Mouse (Mus musculus) testis, adult 2 months (tissue): ENCODE results near the gene Tmem108. TPM values are rescaled to one million over a fixed set of nuclear protein-coding genes. Genes with fewer than 3 reads are reported as not detected.

ENCODE experiments used
- H3K27ac ChIP-seq: fragments of 200-500 bp; 2 replicates; pipeline ENCODE4 v1.5.1; 2012; ENCODE audit warnings: low read depth, low read length; ENCODE audit not compliant: control insufficient read depth, insufficient read depth
- H3K27me3 ChIP-seq: fragments of 200-500 bp; 2 replicates; pipeline ENCODE4 v1.6.1; 2012; ENCODE audit warnings: mild to moderate bottlenecking, low read length, moderate library complexity; ENCODE audit not compliant: control insufficient read depth, insufficient read depth
- H3K36me3 ChIP-seq: fragments of 200-500 bp; 2 replicates; pipeline ENCODE4 v1.6.1; 2012; ENCODE audit warnings: mild to moderate bottlenecking, low read length; ENCODE audit not compliant: control insufficient read depth, insufficient read depth
- H3K4me1 ChIP-seq: fragments of 200-500 bp; 2 replicates; pipeline ENCODE4 v1.6.1; 2012; ENCODE audit warnings: low read length; ENCODE audit not compliant: control insufficient read depth, insufficient read depth
- H3K4me3 ChIP-seq: fragments of 200-500 bp; 2 replicates; pipeline ENCODE4 v1.5.1; 2012; ENCODE audit warnings: low read depth, mild to moderate bottlenecking, low read length, moderate library complexity, mixed read lengths; ENCODE audit not compliant: control insufficient read depth
- CTCF ChIP-seq: fragments of 200-500 bp; IDR thresholded peaks from 2 replicates; pipeline ENCODE4 v1.5.1; 2012; ENCODE audit warnings: low read depth, mild to moderate bottlenecking, inconsistent platforms, low read length, moderate library complexity; ENCODE audit not compliant: control insufficient read depth, insufficient read depth, insufficient replicate concordance
- POLR2A ChIP-seq: fragments of 200-500 bp; IDR thresholded peaks from 2 replicates; pipeline ENCODE4 v1.6.1; 2012; ENCODE audit warnings: low read depth, mild to moderate bottlenecking, inconsistent platforms, low read length, moderate library complexity; ENCODE audit not compliant: control insufficient read depth
- polyA plus RNA-seq: library from polyadenylated mRNA; depleted of rRNA; stranded (reverse); fragments of >200 nt; gene quantifications from 2 replicates; pipeline ENCODE4 v1.2.3, GENCODE M21; 2012; rRNA removed

Tmem108 gene
- polyA plus RNA-seq, 1 experiment = 4.7 TPM

- TF ChIP-seq POLR2A = no peak
- TF ChIP-seq CTCF = no peak
- H3K27ac ChIP-seq = no peak overlapping the region
- no peak overlapping the region for H3K4me3 ChIP-seq
- H3K36me3 ChIP-seq = no peaks in the 10 kb centered on the region
- H3K27me3 ChIP-seq = no peaks in the 10 kb centered on the region
- H3K4me1 ChIP-seq = peaks cover 5% of the 10 kb centered on the region
Measured at GRCm38 (mm10) chr9:103443121-103443823, 318.4 kb downstream of the Tmem108 start.

- Histone ChIP-seq H3K4me3 (no peak overlapping the region), H3K4me1 (peaks cover 5% of the 10 kb centered on the region), H3K36me3 (no peaks in the 10 kb centered on the region), H3K27ac (no peak overlapping the region), H3K27me3 (no peaks in the 10 kb centered on the region)
- TF ChIP-seq POLR2A (no peak), CTCF (no peak)
Measured at GRCm38 (mm10) chr9:103440597-103440996, 321.0 kb downstream of the Tmem108 start.

GRCm38 (mm10) chr9:103437104-103437503 lies 324.5 kb downstream of the Tmem108 start:
- H3K27ac ChIP-seq = no peak overlapping the region
- H3K4me1 ChIP-seq = peaks cover 10% of the 10 kb centered on the region
- TF ChIP-seq POLR2A = no peak
- TF ChIP-seq CTCF = no peak
- no peak overlapping the region for H3K4me3 ChIP-seq
- H3K36me3 ChIP-seq = no peaks in the 10 kb centered on the region
- no peaks in the 10 kb centered on the region for H3K27me3 ChIP-seq

GRCm38 (mm10) chr9:103434116-103434515 lies 327.5 kb downstream of the Tmem108 start:
- Histone ChIP-seq H3K36me3 (no peaks in the 10 kb centered on the region), H3K4me3 (no peak overlapping the region), H3K27me3 (no peaks in the 10 kb centered on the region), H3K4me1 (peaks cover 6% of the 10 kb centered on the region), H3K27ac (no peak overlapping the region)
- TF ChIP-seq POLR2A = no peak
- TF ChIP-seq CTCF = no peak

Other genes with a start within 250 kb of the Tmem108 start
- 6.4 and 10.2 TPM in 2 replicates for gene Nphp3, start 240.7 kb upstream of the Tmem108 start, polyA plus RNA-seq